Mouse (Mus musculus) lung, adult 18-20 months (tissue): ENCODE measurements around the gene Sprr4.
"Not testable (repeated sequence)": the region's sequence is repeated elsewhere in the genome, so short reads cannot be mapped to it uniquely, and the experiment has no call there.

Experiments
- DNase-seq, 2 experiments: peaks; one replicate each; pipeline ENCODE4 v3.0.0; 2022; ENCODE audit warnings: mixed read lengths in 2 of 2

The Sprr4 gene

DNA sequence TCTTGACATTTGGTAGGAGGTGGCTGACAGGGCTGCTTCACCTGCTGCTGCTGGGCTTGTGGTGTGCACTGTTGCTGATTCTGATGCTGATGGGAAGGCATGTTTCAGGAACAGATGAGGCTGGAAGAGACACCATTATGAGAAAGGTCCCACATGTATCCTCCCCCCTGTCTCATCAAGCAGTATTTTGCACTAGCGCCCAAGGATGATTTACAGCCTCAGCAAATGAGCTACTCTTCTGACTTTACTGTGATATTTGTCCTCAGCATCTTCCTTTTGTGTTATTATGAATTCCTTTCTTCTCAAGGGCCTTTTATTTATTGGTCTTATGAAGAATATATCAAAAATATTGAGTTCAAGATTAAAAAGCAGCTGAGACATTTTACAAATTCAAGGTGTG lies at the start of gene Sprr4:
TSS of gene Sprr4 (minus strand) at position 101 of the 400 bp plus-strand sequence.
- no peak for DNase-seq

DNA sequence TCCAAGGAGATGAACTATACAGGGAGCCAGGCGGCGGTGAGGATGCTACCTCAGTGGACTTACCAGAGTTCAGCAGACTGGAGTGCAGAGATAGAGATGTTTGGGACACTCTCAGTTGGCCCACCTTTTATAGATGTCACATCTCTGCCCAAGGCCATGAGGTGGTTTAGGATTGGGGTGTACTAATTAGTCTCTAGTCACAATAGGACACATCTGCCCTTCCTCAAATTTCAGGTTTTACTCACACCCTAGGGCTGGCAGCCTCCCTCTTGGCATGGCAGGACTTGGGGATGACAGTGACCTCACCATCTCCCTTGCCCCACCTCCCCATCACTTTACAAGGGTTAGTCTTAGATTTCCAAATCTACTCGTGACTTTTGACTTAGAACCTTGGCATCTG lies 34.1 kb upstream of the Sprr4 start, which contains the start of gene 2310046K23Rik:
TSS of gene 2310046K23Rik (minus strand) at position 101 of the 400 bp plus-strand sequence.
- no peak for DNase-seq

DNA sequence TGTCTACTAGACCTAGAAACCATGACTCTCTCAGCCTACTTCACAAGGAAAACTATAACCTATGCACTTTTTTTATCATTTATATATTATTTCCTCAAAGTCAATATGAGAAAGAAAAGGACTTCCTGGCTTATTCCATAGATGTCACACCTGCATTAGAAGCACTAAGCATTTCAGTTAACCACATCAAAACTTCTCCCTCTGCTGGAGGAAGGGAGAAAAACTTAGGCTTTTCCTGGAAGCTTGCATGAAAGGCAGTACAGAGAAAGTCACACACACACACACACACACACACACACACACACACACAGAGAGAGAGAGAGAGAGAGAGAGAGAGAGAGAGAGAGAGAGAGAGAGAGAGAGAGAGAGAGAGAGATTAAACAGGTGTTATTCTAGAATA lies 12.0 kb upstream of the Sprr4 start:
- no peak for DNase-seq

DNA sequence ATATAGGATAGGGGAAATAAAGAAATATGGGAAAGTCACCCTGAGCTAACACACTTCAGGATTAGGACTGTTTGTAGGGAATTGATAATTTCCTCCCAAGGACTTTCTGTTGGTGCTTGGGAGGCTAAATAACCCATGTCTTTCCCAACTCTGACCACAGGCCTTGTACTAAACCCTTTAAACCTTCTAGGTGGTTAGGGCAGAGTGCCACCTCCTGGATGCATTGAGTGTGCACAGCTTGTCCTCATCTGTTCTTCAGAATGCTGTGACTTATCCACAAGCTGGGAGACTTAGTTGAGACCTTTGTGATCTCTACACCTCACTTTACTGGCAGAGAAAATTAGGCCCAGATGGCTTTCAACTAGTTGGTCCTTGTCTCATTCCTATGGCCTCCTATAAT lies 10.5 kb upstream of the Sprr4 start:
- DNase-seq: peak in 1 of 2 experiments; percentile 3

DNA sequence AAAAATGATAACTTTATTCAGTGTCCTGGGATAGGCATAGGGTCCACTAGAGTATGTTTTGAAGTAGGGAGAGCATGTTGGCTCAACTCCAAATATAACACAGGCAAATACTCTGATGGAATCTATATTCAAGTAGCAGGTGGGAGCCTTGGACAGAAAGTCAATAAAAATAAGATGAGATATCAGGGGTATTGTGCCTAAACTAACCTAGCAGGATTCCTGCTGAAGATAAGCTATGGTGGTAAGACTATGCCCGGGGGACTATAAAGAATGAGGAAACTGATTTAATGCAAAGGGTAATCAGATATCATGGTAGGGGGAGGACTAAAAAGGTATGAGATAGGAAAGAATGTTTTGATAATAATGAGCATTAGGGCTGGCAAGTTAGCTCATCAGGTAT lies 7.9 kb upstream of the Sprr4 start:
- no peak for DNase-seq

DNA sequence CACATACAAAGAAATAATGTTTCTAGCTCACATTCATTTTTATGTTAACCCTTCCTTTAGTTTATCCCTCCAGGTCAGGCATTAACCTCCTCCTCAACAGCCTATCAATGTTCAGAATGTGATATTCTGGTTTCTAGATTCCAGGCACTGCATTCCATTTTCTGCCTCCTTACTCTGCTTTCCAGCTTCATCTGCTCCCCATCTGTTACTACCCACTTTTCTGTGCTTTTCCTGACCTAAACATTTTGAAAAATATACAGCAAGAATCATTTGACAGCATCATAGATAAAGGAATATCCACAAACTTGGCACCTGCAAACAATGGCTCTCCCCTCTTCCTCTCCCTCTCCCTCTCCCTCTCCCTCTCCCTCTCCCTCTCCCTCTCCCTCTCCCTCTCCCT lies 3.2 kb upstream of the Sprr4 start:
- DNase-seq: no peak

DNA sequence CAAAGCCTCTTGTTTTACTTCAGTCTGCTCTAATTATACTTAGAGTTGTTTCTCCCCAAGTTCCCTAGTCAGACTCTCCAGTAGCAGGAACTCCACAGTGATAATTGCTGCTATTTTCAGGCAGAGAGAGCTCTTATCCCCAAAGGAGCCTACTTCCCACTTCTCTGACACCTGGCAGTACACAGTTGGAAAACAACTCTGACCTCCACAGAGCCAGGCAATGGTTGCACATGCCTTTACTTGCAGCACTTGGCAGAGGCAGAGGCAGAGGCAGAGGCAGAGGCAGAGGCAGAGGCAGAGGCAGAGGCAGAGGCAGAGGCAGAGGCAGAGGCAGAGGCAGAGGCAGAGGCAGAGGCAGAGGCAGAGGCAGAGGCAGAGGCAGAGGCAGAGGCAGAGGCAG lies 10.0 kb downstream of the Sprr4 start:
- not testable (repeated sequence) for DNase-seq

DNA sequence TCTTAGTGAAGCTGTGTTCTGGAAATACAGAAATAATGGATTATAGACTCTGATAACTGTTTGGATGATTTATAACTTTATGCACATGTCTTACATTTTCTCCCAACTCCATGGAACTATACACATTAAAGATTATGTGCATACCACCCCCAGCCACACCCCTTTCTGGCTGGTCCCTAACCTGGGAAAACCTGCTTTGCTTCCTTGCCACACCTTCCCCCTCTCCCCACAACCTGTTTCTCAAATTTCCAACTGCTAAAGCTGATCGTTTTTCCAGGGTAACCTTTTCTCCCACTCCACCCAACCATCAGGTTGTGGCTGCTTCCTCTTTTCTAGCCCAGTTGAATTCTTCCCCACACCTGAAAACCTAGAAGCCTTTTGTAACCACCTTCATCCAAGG lies 14.0 kb downstream of the Sprr4 start:
- DNase-seq: peak in 1 of 2 experiments; percentile 6

DNA sequence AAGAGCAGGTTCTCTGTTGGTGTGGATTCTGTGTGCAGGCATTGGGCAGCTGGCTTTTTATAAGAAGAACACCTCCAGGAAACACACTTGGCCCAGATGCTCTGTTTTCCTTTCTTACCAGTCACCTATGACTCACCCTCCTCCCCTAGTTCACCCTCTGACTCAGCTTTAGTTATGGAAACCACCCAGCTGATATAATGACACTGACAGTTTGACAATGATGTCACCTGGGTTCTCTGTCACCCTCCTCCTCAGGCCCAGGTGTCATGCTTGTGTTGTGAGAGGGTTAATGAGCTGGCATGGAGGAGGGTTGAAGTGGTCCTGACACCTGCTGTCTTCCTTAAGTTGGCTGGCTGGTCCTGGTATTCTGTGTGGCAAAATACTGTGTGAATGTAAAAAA lies 14.4 kb downstream of the Sprr4 start, which contains the start of gene Sprr1a:
TSS of gene Sprr1a (minus strand) at position 33 of the 400 bp plus-strand sequence.
- no peak for DNase-seq

DNA sequence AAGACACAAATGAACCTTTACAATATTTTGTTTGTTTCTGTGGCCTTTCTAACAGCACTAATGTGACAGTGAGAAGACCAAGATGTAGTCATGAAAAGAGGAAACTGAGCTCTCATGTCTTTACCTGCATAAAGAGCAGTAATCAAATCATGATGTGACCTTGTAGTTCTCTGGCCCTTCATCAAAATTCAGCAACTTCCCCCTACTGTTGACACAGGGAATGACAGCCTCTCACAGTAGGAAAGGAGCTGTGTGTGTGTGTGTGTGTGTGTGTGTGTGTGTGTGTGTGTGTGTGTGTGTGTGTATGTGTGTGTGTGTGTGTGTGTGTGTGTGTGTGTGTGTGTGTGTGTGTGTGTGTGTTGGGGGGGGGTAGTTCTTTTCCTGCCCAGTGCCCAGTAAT lies 19.0 kb downstream of the Sprr4 start:
- DNase-seq: not testable (repeated sequence)

DNA sequence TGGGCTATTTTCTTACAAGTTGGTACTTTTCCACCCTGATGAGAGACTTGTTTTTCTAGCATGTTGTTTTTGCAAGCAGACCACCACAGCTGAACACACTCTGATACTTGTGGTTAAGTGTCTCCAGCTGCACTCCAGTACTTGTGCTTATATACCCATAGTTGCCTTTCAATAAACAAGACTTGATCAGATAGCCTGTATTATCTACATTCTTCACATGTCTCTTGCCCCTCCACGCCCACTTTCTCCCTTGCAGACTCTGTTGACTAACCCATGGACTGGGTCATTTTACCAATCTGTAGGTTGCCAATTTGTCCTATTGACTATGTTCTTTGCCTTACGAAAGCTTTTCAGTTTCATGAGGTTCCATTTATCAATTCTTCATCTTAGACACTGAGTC lies 30.2 kb downstream of the Sprr4 start:
- DNase-seq: no peak

DNA sequence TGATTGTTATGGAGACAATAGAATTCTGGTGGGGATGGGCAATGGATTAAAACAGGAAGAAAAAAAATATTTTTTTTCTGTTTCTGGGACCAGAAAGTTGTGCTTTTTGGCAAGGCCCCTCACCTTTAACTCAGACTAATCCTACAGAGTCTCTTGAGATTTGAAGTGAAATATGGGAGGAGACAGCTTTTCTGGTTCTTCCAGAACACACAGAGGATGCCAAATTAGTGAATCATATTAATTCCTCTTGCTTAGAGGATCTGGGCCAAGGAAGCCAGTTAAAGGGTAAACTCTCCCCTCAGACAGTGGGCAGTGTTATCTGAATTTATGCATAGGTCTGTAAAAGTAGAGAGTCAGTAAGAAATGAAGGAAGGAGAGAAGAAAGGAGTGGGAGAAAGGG lies 32.9 kb downstream of the Sprr4 start:
- DNase-seq: no peak

DNA sequence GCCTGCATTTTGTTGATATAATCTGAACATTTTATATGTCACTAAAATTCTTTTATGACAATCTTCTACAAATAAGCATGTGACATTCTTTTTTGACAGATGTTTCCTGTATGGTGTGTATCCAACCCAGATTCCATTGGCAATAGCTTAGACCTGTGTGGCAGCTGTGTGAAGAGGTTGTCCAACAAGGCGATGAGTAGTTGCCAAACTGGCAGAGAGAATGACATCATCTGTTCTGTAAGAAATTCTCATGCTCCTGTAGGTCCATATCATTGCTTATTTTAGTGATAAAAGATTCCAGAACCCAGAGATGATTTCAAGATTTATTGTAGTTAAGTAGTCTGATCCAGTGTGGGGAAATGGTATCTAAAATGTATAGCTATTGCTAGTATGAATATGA lies 33.7 kb downstream of the Sprr4 start:
- DNase-seq: no peak

DNA sequence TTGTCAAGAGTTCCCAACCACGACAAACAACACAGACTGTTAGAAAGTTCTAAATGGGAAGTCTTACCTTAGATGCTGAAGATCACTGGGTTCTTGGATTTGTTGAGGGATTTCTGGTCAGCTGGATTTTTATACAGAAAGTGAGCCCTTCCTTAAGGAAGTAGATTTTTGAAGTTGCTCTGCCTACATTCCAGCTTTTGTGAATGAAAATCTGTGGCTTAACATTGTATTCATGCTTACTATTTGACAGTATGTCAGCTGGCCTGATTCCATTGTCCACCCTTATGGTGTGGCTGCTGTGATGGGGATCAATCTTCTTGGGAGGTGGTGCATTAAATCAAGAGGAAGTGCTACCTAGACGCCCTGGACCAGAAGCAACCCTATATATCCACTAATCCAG lies 41.7 kb downstream of the Sprr4 start, which contains the start of gene Sprr3:
TSS of gene Sprr3 (minus strand) at position 101 of the 400 bp plus-strand sequence.
- DNase-seq: no peak

DNA sequence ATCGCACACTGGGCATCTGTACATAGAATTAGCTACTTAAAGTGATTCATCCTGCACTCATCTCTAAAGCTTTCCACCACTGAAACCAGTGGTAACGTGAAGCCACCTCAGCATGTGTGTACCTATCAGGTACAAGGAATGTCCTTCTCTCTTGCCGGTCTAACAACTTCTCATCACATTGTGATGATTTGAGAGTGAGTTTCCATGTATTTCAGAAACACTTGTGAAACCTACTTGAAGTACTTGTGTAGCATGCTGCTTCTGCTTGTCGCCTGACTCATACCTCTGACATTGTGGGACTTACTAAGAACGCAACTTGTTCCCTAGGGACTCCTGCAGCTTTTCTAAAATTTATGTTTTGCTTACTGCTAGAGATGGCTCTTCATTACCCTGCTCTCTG lies 45.1 kb downstream of the Sprr4 start:
- DNase-seq: no peak
